ENCODE assay signal across 15 mouse cellular contexts in genomic region chr10:78355931-78356593, GRCm38 (mm10). TPM values are rescaled to one million over a fixed set of nuclear protein-coding genes. Genes with fewer than 3 reads are reported as not detected.
DNase-seq lines count a peak whose midpoint lies in the region; ATAC-seq and TF ChIP-seq lines count a peak whose summit lies in the region.
"Had no signal": no experiment of that assay in that cellular context is flagged by ENCODE, and none has a peak within 500 bp of the region (broad histone marks: within the 10 kb centered on the region; RNA-seq: fewer than 3 reads in every experiment).

No protein-coding gene starts in this region.

- no peaks in the 10 kb centered on the region for H3K9me3 ChIP-seq in embryonic facial prominence, embryonic 13.5 days
- no peaks in the 10 kb centered on the region for H3K9me3 ChIP-seq in embryonic facial prominence, embryonic 10.5 days
- no peaks in the 10 kb centered on the region for H3K9me3 ChIP-seq in limb, embryonic 14.5 days (ENCODE audit: control insufficient read depth, low read length)
- H3K9me3 ChIP-seq in liver, postnatal 0 days (ENCODE audit: low read length) = no peaks in the 10 kb centered on the region
- no peaks in the 10 kb centered on the region for H3K9me3 ChIP-seq in forebrain, embryonic 12.5 days
- no peaks in the 10 kb centered on the region for H3K9me3 ChIP-seq in hindbrain, embryonic 10.5 days
- H3K9me3 ChIP-seq: heart, embryonic 15.5 days had no signal

- no peak for TF ChIP-seq CTCF in liver, postnatal 0 days (IDR thresholded peaks at IDR 0.05; ENCODE audit: low read depth)

- DNase-seq in embryonic facial prominence, embryonic 10.5 days (ENCODE audit: low spot score) = no peak
- DNase-seq in kidney, adult 9 months = peak; percentile 76
- peak; percentile 26 for DNase-seq in limb, embryonic 14.5 days (ENCODE audit: low spot score)
- no peak for DNase-seq in liver, postnatal 0 days
- DNase-seq in hindbrain, embryonic 10.5 days (ENCODE audit: low spot score) = no peak
- DNase-seq: cerebellum, adult 11 months; gastrocnemius, postnatal 36 days; liver; lung, postnatal 4 days; thymus, postnatal 36 days had no signal

- no peaks in the 10 kb centered on the region for H3K27me3 ChIP-seq in embryonic facial prominence, embryonic 13.5 days
- H3K27me3 ChIP-seq in embryonic facial prominence, embryonic 10.5 days (replicated peaks; ENCODE audit: low read depth, poor library complexity, severe bottlenecking) = peaks cover 10% of the 10 kb centered on the region; the same call in 1 of the 2 replicates
- no peaks in the 10 kb centered on the region for H3K27me3 ChIP-seq in limb, embryonic 14.5 days (ENCODE audit: control insufficient read depth, insufficient read depth, low read length)
- H3K27me3 ChIP-seq in liver, postnatal 0 days (ENCODE audit: insufficient read depth, low read length) = peaks cover 18% of the 10 kb centered on the region
- 0 out of 2 replicates have a peak, but pooled peaks cover 5% of the 10 kb centered on the region for H3K27me3 ChIP-seq in forebrain, embryonic 12.5 days
- H3K27me3 ChIP-seq in hindbrain, embryonic 10.5 days (ENCODE audit: insufficient read depth, poor library complexity, severe bottlenecking) = no peaks in the 10 kb centered on the region
- H3K27me3 ChIP-seq: heart, embryonic 15.5 days had no signal

- no peak for TF ChIP-seq EP300 in liver, postnatal 0 days (IDR thresholded peaks at IDR 0.05; ENCODE audit: low read depth)

- H3K36me3 ChIP-seq in embryonic facial prominence, embryonic 13.5 days = no peaks in the 10 kb centered on the region
- no peaks in the 10 kb centered on the region for H3K36me3 ChIP-seq in embryonic facial prominence, embryonic 10.5 days (replicated peaks)
- H3K36me3 ChIP-seq in limb, embryonic 14.5 days (ENCODE audit: control insufficient read depth, insufficient read depth, low read length) = no peaks in the 10 kb centered on the region
- H3K36me3 ChIP-seq in liver, postnatal 0 days (replicated peaks; ENCODE audit: insufficient read depth, low read length) = no peaks in the 10 kb centered on the region
- no peaks in the 10 kb centered on the region for H3K36me3 ChIP-seq in forebrain, embryonic 12.5 days (replicated peaks)
- no peaks in the 10 kb centered on the region for H3K36me3 ChIP-seq in hindbrain, embryonic 10.5 days
- H3K36me3 ChIP-seq: heart, embryonic 15.5 days had no signal

- peaks cover 32% of the 10 kb centered on the region for H3K4me1 ChIP-seq in embryonic facial prominence, embryonic 13.5 days
- H3K4me1 ChIP-seq in embryonic facial prominence, embryonic 10.5 days = peaks cover 17% of the 10 kb centered on the region
- H3K4me1 ChIP-seq in limb, embryonic 14.5 days (ENCODE audit: control insufficient read depth, insufficient read depth, low read length) = peaks cover 6% of the 10 kb centered on the region
- H3K4me1 ChIP-seq in liver, postnatal 0 days (ENCODE audit: insufficient read depth) = peaks cover 5% of the 10 kb centered on the region
- peaks cover 12% of the 10 kb centered on the region for H3K4me1 ChIP-seq in forebrain, embryonic 12.5 days
- H3K4me1 ChIP-seq in hindbrain, embryonic 10.5 days (replicated peaks) = peaks cover 14% of the 10 kb centered on the region

- H3K4me2 ChIP-seq in embryonic facial prominence, embryonic 13.5 days = 0 out of 2 replicates have a peak overlapping the region, but pooled peaks have one; percentile 10
- no peak overlapping the region for H3K4me2 ChIP-seq in limb, embryonic 14.5 days (replicated peaks; ENCODE audit: low read depth, low read length, severe bottlenecking)
- H3K4me2 ChIP-seq in liver, postnatal 0 days (ENCODE audit: low read depth, low read length) = no peak overlapping the region
- no peak overlapping the region for H3K4me2 ChIP-seq in forebrain, embryonic 12.5 days
- H3K4me2 ChIP-seq: heart, embryonic 15.5 days; hindbrain, embryonic 14.5 days had no signal

- H3K27ac ChIP-seq in embryonic facial prominence, embryonic 13.5 days = no peak overlapping the region
- H3K27ac ChIP-seq in embryonic facial prominence, embryonic 10.5 days (replicated peaks) = no peak overlapping the region
- no peak overlapping the region for H3K27ac ChIP-seq in limb, embryonic 14.5 days (replicated peaks; ENCODE audit: low read depth, low read length)
- no peak overlapping the region for H3K27ac ChIP-seq in liver, postnatal 0 days (ENCODE audit: low read depth)
- H3K27ac ChIP-seq in forebrain, embryonic 12.5 days = no peak overlapping the region
- no peak overlapping the region for H3K27ac ChIP-seq in hindbrain, embryonic 10.5 days
- H3K27ac ChIP-seq: heart, embryonic 15.5 days; hindbrain, embryonic 14.5 days had no signal

- no peak overlapping the region for H3K9ac ChIP-seq in embryonic facial prominence, embryonic 13.5 days
- H3K9ac ChIP-seq in limb, embryonic 14.5 days (ENCODE audit: low read depth, low read length, severe bottlenecking) = no peak overlapping the region
- no peak overlapping the region for H3K9ac ChIP-seq in liver, postnatal 0 days (replicated peaks)
- H3K9ac ChIP-seq in forebrain, embryonic 12.5 days = no peak overlapping the region
- H3K9ac ChIP-seq: heart, embryonic 15.5 days; hindbrain, embryonic 14.5 days had no signal

- no peak overlapping the region for H3K4me3 ChIP-seq in embryonic facial prominence, embryonic 13.5 days
- H3K4me3 ChIP-seq in embryonic facial prominence, embryonic 10.5 days = no peak overlapping the region
- H3K4me3 ChIP-seq in limb, embryonic 14.5 days (replicated peaks; ENCODE audit: low read length) = no peak overlapping the region
- H3K4me3 ChIP-seq in liver, postnatal 0 days (ENCODE audit: low read depth, low read length) = no peak overlapping the region
- no peak overlapping the region for H3K4me3 ChIP-seq in forebrain, embryonic 12.5 days (replicated peaks)
- H3K4me3 ChIP-seq in hindbrain, embryonic 10.5 days = no peak overlapping the region
- H3K4me3 ChIP-seq: heart, embryonic 15.5 days had no signal

- WGBS in embryonic facial prominence, embryonic 13.5 days = 45% methylated on average over 1 of the region's 1 CpGs
- WGBS in embryonic facial prominence, embryonic 10.5 days = 66% methylated on average over 1 of the region's 1 CpGs
- WGBS in limb, embryonic 14.5 days = 26% methylated on average over 1 of the region's 1 CpGs
- WGBS in liver, postnatal 0 days (ENCODE audit: insufficient replicate concordance) = 50% methylated on average over 1 of the region's 1 CpGs
- 88% methylated on average over 1 of the region's 1 CpGs for WGBS in forebrain, embryonic 12.5 days
- WGBS in hindbrain, embryonic 10.5 days = 73% methylated on average over 1 of the region's 1 CpGs

- peak; percentile 38; the same call in 1 of the 2 replicates for ATAC-seq in embryonic facial prominence, embryonic 13.5 days (ENCODE audit: insufficient number of reproducible peaks, insufficient read depth, low FRiP score, low TSS enrichment, low read depth)
- ATAC-seq in common myeloid progenitor, adult 5-6 weeks (replicated peaks; ENCODE audit: low read depth, poor library complexity, severe bottlenecking) = peak; percentile 50
- peak; percentile 38; the same call in 1 of the 2 replicates for ATAC-seq in limb, embryonic 14.5 days (ENCODE audit: low FRiP score, low read depth)
- no peak for ATAC-seq in liver, postnatal 0 days
- no peak for ATAC-seq in forebrain, embryonic 12.5 days (ENCODE audit: low FRiP score)

- TF ChIP-seq POLR2A in limb, embryonic 14.5 days (IDR thresholded peaks at IDR 0.05; ENCODE audit: borderline replicate concordance, extremely low read depth, insufficient read depth, insufficient read length) = no peak

RNA-seq across cellular contexts. Expression of gene Agpat3, which starts 3.8 kb away (rescaled TPM):
- polyA plus RNA-seq in embryonic facial prominence, embryonic 13.5 days (2015; fragmentation: Nextera tagmentation; extraction: Ambion mirVana) = 51.9 and 57.5 TPM in 2 replicates
- 32.8 and 39.8 TPM in 2 replicates for polyA plus RNA-seq in embryonic facial prominence, embryonic 10.5 days (2016; fragmentation: Nextera tagmentation; extraction: Ambion mirVana)
- 8.2 and 12.7 TPM in 2 replicates for total RNA-seq in common myeloid progenitor, adult 5-6 weeks (2017)
- polyA plus RNA-seq in limb, embryonic 14.5 days (2012; rRNA removed) = 83.0 and 109 TPM in 2 replicates
- polyA plus RNA-seq in limb, embryonic 14.5 days (2014; fragmentation: Nextera tagmentation; extraction: Ambion mirVana) = 89.7 and 111 TPM in 2 replicates
- polyA plus RNA-seq in liver, postnatal 0 days (2015; fragmentation: Nextera tagmentation; extraction: Ambion mirVana) = 154 and 171 TPM in 2 replicates
- polyA plus RNA-seq in forebrain, embryonic 12.5 days (2016; fragmentation: Nextera tagmentation; extraction: Ambion mirVana) = 52.5 and 58.0 TPM in 2 replicates
- polyA plus RNA-seq in hindbrain, embryonic 10.5 days (2016; fragmentation: Nextera tagmentation; extraction: Ambion mirVana) = 40.1 and 47.2 TPM in 2 replicates

RNA-seq across cellular contexts. Expression of gene Rrp1, which starts 56.8 kb away (rescaled TPM):
- polyA plus RNA-seq in embryonic facial prominence, embryonic 13.5 days (2015; fragmentation: Nextera tagmentation; extraction: Ambion mirVana) = 322 and 364 TPM in 2 replicates
- 358 and 365 TPM in 2 replicates for polyA plus RNA-seq in embryonic facial prominence, embryonic 10.5 days (2016; fragmentation: Nextera tagmentation; extraction: Ambion mirVana)
- total RNA-seq in common myeloid progenitor, adult 5-6 weeks (2017) = 393 and 414 TPM in 2 replicates
- 159 and 279 TPM in 2 replicates for polyA plus RNA-seq in limb, embryonic 14.5 days (2012; rRNA removed)
- 224 and 245 TPM in 2 replicates for polyA plus RNA-seq in limb, embryonic 14.5 days (2014; fragmentation: Nextera tagmentation; extraction: Ambion mirVana)
- polyA plus RNA-seq in liver, postnatal 0 days (2015; fragmentation: Nextera tagmentation; extraction: Ambion mirVana) = 93.5 and 95.5 TPM in 2 replicates
- polyA plus RNA-seq in forebrain, embryonic 12.5 days (2016; fragmentation: Nextera tagmentation; extraction: Ambion mirVana) = 326 and 329 TPM in 2 replicates
- 322 and 331 TPM in 2 replicates for polyA plus RNA-seq in hindbrain, embryonic 10.5 days (2016; fragmentation: Nextera tagmentation; extraction: Ambion mirVana)

Comparison
In these comparisons a context has a peak if more than half of its experiments do, and no peak if none do; other contexts are left out.
1. ATAC-seq: peak in embryonic facial prominence, embryonic 13.5 days (single experiment), common myeloid progenitor, adult 5-6 weeks (single experiment) and limb, embryonic 14.5 days (single experiment); none in liver, postnatal 0 days (single experiment) and forebrain, embryonic 12.5 days (single experiment).
2. DNase-seq: peak in kidney, adult 9 months (single experiment) and limb, embryonic 14.5 days (single experiment); none in embryonic facial prominence, embryonic 10.5 days (single experiment), liver, postnatal 0 days (single experiment) and hindbrain, embryonic 10.5 days (single experiment).